Mouse (Mus musculus) spleen, postnatal 36 days (tissue): ENCODE measurements at regions not wholly inside any gene's neighbourhood (a gene's known extent, or its start where the extent isn't known, plus 50 kb on each side); places are given as distances from the start of the nearest gene placed in this dataset.

Experiments used
- DNase-seq, 2 experiments: peaks; one replicate each; pipeline ENCODE4 v3.0.0; 2022; ENCODE audit warnings: low spot score in 2 of 2, mixed read lengths in 1 of 2

- DNase-seq, result no peak
Measured at GRCm38 (mm10) chr8:57705957-57706356, 53.1 kb upstream of the Galnt7 start.

DNA sequence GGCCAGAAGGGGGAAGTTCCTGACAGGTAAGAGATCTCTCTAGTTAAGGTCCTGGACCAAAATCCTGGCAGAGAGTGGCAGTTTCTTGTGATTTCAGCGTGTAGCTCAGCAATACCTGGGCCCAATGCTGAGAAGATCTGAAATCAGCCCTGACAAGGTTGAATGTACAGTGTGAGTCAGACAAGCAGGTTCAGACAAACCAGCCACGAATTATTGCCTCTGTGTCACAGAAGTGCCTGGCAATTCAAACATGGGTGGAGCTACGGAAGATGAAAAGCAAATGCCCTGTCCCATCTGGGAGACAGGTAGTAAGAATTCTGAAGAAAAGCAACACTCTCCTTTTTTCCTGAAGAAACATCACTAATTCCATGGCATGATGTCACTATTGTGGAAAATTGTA is 51.3 kb upstream of the Galnt7 start:
- DNase-seq, result no peak

DNA sequence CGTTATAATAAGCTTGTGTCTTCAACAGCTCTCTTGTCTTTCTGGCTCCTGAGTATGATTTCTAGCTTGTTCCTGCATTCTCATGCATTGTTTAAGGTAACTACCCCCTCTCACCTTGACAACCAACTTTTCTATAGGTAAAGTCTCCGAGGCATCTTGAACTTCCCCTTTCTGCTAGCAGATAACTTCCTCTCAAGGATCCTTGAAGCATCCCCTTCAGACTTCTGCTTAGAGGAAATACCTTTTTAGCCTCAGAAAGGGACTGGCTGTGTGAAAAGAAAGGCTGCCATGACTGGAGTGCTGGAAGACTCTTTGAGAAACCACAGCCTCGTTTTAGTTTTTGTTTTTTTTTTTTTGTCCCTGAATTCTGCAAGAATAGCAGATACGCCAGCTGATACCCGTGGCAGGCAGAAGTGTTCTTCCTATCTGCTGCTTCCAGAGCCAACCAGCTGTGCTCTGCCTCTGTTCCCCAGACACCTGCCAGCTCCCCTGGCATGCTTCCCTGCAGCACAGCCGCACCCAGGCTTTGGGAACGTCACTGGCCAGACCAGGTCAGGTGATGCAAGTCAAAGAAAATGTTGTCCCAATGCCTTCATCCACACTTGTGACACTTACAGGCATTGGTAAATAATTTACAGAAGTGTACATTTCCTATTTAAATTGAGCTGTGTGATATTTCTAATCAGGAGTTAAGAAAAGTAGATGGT is 49.7 kb upstream of the Galnt7 start:
- DNase-seq, result peak; percentile 14 to 41
